Mouse (Mus musculus): ENCODE measurements at regions not wholly inside any gene's neighbourhood (a gene's known extent, or its start where the extent isn't known, plus 50 kb on each side); places are given as distances from the start of the nearest gene placed in this dataset.

GRCm38 (mm10) chr10:23715101-23715500, 72.0 kb downstream of the Rps12 start:
- TF ChIP-seq CTCF (IDR thresholded peaks at IDR 0.05; ENCODE audit: control insufficient read depth, insufficient read depth, insufficient read length) = no peak
- TF ChIP-seq MYOG (IDR thresholded peaks at IDR 0.05; ENCODE audit: control insufficient read depth, extremely low read depth, insufficient read length) = no peak
- no peak for TF ChIP-seq MYOD1 (IDR thresholded peaks at IDR 0.05; ENCODE audit: control insufficient read depth, insufficient read length, low read depth)
- TF ChIP-seq MAX (IDR thresholded peaks at IDR 0.05) = no peak
- TF ChIP-seq FOSL1 (IDR thresholded peaks at IDR 0.05; ENCODE audit: insufficient read depth, low read length, poor library complexity, severe bottlenecking) = no peak

Data from C2C12 (cell line).